Mouse (Mus musculus): ENCODE measurements around the gene Cd2ap.

GRCm38 (mm10) chr17:42914726-42915125 is 38.3 kb upstream of the Cd2ap start:
- TF ChIP-seq CTCF (IDR thresholded peaks at IDR 0.05; ENCODE audit: low read depth) (peak; percentile 27; the same call in 1 of the 2 replicates), EP300 (IDR thresholded peaks at IDR 0.05; ENCODE audit: low read depth) (no peak)

Data from liver, postnatal 0 days (tissue).